Mouse (Mus musculus) ovary, postnatal 10 days (tissue): ENCODE data around the gene Gm13283.
"Not testable (repeated sequence)": the region's sequence is repeated elsewhere in the genome, so short reads cannot be mapped to it uniquely, and the experiment has no call there.

ENCODE experiments used
- DNase-seq: peaks from one replicate; pipeline ENCODE4 v3.0.0; 2022; ENCODE audit warnings: low spot score

The Gm13283 gene

GRCm38 (mm10) chr4:88759610-88760268 is at the start of gene Gm13283:
Gm13283 (plus strand) TSS chr4:88760119.
- DNase-seq = peak; percentile 47

DNA sequence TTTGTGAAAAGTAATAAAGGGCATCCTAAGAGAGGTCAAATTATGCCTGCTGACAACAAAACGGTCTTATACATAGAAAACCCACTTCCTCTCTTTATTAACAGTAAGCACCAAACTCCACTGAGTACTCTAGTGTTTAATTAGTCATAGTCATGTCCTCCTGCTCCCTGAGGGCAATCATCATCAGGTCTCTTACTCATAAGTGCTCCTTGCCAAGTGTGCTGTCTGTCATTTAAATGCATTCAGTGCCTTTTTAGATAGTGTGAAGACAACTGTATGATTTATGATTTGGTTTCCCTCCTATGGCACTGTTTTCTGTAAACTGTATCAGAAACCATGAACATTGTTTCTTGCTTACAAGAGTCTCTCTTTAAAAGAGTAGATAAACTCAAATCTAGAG is 45.6 kb upstream of the Gm13283 start:
- no peak for DNase-seq

GRCm38 (mm10) chr4:88715059-88715458 is 44.9 kb upstream of the Gm13283 start:
- DNase-seq = no peak

DNA sequence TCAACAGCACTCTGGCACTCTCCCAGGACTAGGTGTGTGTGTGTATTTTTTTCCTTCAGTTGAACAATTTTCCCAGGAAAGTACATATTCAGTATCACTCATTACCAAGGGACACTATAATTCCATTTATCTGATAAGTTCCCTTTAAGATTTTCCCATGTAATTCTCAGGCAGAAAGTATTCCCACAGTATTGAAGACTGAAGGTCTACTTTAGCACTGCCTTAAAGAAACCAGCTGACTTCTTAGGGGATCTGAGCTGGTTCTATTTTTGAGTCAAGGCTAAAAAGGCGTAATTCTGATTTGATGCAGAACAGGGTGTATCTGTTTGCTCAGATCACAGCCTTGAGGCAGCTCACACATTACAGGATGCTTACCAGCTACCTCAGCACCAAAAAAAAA is 41.2 kb upstream of the Gm13283 start:
- no peak for DNase-seq

GRCm38 (mm10) chr4:88721791-88722721 is 37.9 kb upstream of the Gm13283 start, which contains the start of the genes Gm26566 and Klhl9:
Gm26566 (plus strand) TSS chr4:88721805.
Klhl9 (minus strand) TSS chr4:88722465.
- peak; percentile 88 for DNase-seq

DNA sequence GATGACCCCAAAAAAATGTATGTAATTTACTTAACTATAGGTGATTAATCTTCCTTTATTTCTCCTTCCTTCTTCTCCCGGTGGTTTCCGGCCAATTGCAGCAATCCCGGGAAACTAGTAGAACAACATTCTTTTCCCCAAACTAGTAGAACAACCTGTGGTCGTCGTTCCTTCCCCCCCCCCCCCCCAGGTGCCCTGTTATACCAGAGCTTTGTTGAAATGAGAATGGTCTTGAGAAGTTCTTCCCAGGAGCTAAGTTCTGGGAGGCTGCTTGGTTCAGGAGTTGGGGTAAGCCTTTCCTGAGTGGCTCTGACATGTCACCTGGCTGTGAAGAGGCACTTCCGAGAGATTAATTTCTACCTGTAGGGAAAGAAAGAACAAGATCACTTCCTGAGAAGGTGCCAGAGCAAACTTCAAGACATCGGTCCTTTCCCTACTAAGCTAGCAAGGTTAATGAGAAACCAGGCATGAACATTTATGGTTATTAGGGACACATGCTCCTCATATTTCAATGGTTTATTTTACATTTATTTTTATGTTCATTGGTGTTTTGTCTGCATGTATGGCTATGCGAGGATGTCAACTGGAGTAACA is 36.3 kb upstream of the Gm13283 start:
- no peak for DNase-seq

GRCm38 (mm10) chr4:88726727-88727126 is 33.2 kb upstream of the Gm13283 start:
- DNase-seq = no peak

DNA sequence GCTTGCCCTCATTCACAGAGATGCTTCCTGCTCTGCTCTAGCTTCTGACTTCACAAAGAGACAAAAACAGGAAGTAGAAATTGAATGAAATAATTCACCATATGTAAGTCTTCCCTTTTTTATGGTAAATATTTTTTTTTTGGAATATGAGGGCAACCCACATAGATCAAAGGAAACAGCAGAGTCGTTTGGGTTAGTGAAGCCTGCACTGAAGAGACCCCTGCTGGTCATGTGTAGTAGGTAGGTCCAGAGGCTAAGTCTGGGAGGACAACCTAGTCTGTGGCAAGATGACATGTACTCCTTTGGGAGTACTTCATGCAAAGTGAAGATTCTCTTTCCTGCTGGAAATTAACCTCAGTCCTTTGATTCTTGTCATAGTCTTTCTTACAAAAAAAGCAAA is 32.6 kb upstream of the Gm13283 start:
- DNase-seq = no peak

- peak; percentile 44 for DNase-seq
Observed at GRCm38 (mm10) chr4:88738480-88738879, 21.4 kb upstream of the Gm13283 start.

- no peak for DNase-seq
Observed at GRCm38 (mm10) chr4:88739036-88739435, 20.9 kb upstream of the Gm13283 start.

GRCm38 (mm10) chr4:88741426-88741825 is 18.5 kb upstream of the Gm13283 start:
- no peak for DNase-seq

GRCm38 (mm10) chr4:88742771-88743371 is 17.0 kb upstream of the Gm13283 start:
- no peak for DNase-seq

DNA sequence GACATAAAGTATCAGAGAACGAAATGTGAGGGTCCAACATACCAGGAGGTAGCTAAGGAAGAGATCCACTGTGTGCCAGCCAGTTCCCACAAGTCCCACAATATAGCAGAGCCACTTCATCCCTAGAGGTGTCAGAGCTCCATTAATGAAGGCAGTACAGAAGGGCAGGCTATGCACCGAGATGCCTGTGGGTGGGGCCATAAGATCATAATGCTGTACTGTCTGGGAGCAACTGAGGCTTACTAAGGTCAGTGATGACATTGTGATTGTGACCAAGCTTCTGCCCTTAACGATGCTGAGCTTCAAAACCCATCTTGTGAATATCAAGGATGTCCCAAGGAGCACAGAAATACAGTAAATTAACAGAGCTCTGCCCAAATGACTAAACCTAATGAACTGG is 15.7 kb upstream of the Gm13283 start:
- no peak for DNase-seq

DNA sequence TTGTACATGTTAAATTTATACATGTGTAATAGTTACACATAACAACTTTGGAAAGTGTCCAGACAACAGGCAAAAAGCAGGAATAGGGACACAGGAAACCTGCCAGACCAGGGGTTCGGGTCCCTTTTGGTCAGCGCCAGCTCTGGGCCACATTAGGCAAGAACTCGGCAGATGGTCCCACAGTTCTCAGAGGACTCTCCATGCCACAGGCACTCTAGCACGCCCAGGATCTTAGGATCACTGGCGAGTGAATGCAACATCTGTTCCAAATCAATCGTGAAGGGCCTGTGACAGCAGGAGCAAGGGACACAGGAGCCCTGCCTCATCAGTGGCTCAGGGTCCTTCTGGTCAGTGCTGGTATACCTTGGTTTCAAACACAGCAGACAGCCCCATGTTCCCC is 10.0 kb upstream of the Gm13283 start:
- no peak for DNase-seq

DNA sequence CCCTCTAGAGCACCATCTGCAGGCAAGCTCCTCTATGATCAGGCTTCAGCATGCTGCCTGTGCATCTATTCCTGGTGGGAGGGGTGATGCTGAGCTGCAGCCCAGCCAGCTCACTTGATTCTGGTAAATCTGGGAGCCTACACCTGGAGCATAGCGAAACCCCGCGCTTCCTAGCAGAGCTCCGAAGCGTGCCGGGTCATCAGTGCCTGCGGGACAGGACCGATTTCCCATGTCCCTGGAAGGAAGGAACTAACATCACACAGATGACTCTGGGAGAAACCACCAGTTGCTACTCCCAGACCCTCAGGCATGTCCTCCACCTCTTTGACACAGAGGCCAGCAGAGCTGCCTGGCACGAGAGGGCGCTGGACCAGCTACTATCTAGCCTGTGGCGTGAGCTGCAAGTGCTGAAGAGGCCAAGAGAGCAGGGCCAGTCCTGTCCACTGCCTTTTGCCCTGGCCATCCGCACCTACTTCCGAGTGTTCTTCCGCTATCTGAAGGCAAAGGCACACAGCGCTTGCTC is 5.0 kb upstream of the Gm13283 start, which contains the start of gene Gm13271:
Gm13271 (plus strand) TSS at position 51 of the 523 bp plus-strand sequence.
- peak; percentile 90 for DNase-seq

DNA sequence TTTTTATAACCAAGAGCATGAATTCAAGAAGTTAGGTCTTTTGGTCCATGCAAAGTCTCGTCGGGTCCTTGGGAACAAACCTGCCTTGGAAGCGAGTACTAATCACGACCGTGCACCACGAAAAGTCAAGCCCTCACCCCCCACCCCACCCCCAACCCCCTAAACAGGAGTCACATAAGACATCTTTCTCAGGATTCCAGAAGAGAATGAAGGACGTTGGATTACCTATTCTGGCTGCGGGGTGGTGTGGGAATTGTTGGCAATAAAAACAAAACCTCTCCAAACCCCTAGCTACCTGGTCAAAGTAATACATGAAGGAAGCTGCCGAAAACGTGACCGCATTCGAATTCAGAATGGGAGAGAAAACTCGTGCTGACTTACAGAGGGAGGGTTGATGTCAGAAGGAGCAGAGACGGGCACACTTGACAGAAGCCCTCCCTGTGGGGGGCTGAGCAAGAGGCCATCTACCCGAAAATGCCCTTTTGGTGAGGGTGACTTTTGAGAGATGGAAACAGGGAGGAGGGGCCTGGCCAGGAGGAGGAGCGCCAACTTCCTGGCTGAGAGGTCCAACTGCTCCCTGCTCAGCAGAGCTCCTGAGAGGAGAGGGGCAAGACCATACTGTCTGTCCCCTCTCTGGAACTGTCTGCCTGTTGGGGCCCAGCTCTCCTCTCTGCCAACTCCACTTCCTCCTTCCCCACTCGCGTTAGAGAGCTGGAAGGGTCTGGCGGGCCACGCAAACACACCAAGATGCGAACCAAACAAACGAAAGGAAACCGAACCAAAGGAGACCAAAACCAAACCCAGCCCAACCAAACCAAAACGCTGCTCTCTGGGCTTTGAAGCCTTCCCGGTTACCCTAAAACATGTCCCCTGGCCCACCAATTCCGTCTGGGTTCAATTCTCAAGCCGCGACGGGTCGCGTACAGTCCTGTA is 3.1 kb upstream of the Gm13283 start:
- DNase-seq = peak; percentile 18

GRCm38 (mm10) chr4:88757628-88758031 is 2.3 kb upstream of the Gm13283 start:
- peak; percentile 99 for DNase-seq

DNA sequence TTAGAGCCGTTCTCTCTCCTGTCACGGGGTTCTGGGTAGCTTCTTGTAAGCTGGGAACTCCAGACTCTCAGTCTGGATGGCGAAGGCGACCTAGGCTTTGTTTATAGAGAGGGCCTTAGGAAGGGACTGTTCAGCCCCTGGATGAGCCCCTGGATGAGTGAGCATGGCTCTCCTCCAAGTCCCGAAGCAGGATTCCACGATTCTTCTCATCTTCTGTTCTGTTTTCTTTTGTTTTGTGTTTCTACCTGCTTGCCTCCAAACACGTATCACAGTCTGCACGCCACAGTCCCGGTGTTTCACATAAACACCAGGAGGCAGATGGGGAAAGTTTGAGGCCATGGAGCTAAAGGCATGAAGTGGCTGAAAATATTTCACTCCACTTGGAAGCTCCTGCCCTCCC is 1.2 kb upstream of the Gm13283 start:
- not testable (repeated sequence) for DNase-seq

DNA sequence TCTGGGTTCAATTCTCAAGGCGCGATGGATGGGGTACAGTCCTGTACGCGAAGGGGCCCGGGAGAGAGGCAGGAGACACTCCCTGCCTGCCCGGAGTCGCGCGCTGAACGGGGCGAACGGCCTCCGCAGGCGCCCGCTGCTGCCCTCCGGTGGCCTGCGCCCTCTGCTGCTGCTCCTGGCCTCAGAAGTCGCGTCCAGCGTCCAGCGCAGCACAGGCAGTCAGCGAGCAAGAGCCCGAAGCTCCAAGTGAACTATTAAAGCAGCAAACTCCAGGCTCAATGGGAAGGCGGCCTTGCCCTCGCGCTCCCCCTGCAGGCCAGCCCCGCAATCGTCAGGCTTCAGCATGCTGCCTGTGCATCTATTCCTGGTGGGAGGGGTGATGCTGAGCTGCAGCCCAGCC is 512 bp downstream of the Gm13283 start:
- peak; percentile 24 for DNase-seq

GRCm38 (mm10) chr4:88761776-88762175 is 1.9 kb downstream of the Gm13283 start:
- peak; percentile 88 for DNase-seq

- DNase-seq = not testable (repeated sequence)
Observed at GRCm38 (mm10) chr4:88762341-88762740, 2.4 kb downstream of the Gm13283 start.
